Mouse (Mus musculus) gastrocnemius, adult 2 months (tissue): ENCODE measurements around the gene Nbeal1. TPM values are rescaled to one million over a fixed set of nuclear protein-coding genes. Genes with fewer than 3 reads are reported as not detected.

Experiments
- DNase-seq: peaks from one replicate; pipeline ENCODE4 v3.0.0; 2022
- H3K27ac ChIP-seq: fragments of 200-600 bp; 2 replicates; pipeline ENCODE4 v1.8.1; 2022; ENCODE audit warnings: mild to moderate bottlenecking
- H3K4me3 ChIP-seq: fragments of 200-600 bp; 2 replicates; pipeline ENCODE4 v1.8.1; 2022; ENCODE audit warnings: mild to moderate bottlenecking, moderate library complexity
- CTCF ChIP-seq: fragments of 200-600 bp; IDR thresholded peaks from 2 replicates; pipeline ENCODE4 v1.8.1; 2022; ENCODE audit warnings: antibody characterized with exemption, mild to moderate bottlenecking, moderate library complexity
- intact Hi-C: fragments of 180-260 bp; cut with DNase I; formaldehyde crosslinking; loops from one replicate; pipeline ENCODE4 v1.15.1; 2025
- total RNA-seq, 2 experiments: library from RNA; stranded (reverse); gene quantifications; 2 replicates each; pipeline ENCODE4 v1.2.3; 2021

Gene Nbeal1
- total RNA-seq, 2 experiments from 2014 or later = 26.7 to 31.7 TPM

DNA sequence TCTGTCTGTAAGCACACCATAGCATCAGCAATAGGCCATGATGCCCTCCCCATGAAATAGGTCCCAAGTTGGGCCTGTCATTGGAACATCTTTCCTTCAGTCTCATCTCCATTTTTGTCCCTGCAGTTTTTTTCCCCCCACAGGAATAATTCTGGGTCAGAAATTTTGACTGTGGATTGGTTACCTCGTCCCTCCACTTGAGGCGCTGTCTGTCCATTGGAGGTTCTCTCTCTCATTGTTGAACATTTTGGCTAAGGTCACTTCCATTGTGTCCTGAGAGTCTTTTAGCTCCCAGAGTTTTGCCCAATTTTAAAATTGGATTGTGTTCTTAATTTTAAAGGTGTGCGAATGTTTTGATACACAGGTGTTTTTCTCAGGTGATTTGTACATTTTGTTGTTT, 16.4 kb downstream of the Nbeal1 start:
- peak; percentile 38 for TF ChIP-seq CTCF
- Histone ChIP-seq H3K27ac (no peak overlapping the region), H3K4me3 (no peak overlapping the region)
- no peak for DNase-seq
- intact Hi-C loops = no loop called here

DNA sequence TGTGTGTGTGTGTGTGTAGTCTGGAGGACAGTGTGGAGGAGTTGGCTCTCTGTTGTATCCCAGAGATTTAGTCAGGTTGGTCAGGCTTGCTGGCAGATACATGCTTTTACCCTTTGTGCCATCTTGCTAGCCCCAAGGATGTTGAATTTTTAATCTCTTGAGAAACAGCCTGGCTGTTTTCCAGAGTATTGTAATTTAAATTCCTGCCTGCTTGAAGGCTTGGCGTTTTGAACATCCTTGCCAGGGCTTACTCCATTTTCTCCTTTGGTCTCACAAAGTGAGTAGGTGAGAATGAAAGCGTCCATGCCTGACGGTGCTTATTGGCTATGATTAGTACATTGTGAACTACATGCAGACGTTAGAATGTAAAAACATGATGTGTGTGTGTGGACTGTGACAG, 18.6 kb downstream of the Nbeal1 start:
- DNase-seq = no peak
- intact Hi-C loops = no loop called here
- H3K4me3 ChIP-seq = no peak overlapping the region
- TF ChIP-seq CTCF = no peak
- H3K27ac ChIP-seq = no peak overlapping the region

DNA sequence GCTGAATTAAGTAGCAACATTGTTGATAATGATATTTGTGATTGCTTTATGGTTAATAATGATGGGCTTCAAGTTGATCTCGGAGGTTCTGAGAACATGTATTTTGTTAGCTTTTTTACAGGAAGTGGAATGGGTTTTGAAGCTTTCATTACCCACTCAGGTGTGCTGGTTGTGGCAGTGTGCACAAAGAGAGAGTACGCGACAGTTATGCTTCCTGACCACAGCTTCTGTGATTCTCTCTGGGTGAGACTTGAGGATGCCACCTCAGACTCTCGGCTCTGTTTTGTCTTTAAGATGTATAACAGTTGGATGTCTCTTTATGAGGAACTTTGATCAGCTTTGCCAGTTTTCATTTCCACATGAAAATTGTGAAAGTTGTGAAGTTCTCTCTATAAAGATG, 55.9 kb downstream of the Nbeal1 start:
- intact Hi-C loops = no loop called here
- DNase-seq = no peak
- no peak for TF ChIP-seq CTCF
- no peak overlapping the region for H3K4me3 ChIP-seq
- H3K27ac ChIP-seq = no peak overlapping the region

DNA sequence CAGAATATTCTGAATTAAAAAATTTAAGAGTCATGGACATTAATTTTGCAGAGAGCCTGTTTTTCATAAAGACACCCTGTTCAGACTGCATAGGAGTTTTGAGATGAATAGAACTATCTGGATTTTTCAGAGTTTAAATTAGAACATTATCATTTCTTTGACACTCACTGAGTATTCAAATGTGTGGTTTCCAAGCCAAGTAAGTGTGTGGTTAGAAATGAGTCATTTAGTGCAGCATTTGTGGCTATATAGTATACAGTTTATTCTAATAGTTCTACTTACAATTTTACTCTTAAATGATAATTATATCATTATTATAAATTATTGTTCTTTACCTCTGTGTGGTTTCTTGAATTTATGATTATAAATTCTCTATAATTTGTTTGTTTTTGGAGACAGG, 60.0 kb downstream of the Nbeal1 start:
- intact Hi-C loops = loop anchor here (5.0 kb wide), 1 partner anchor 83 kb away; no protein-coding TSS in a partner anchor
- no peak for TF ChIP-seq CTCF
- H3K27ac ChIP-seq = no peak overlapping the region
- DNase-seq = no peak
- no peak overlapping the region for H3K4me3 ChIP-seq

- TF ChIP-seq CTCF = no peak
- intact Hi-C loops = no loop called here
- Histone ChIP-seq H3K27ac (no peak overlapping the region), H3K4me3 (no peak overlapping the region)
- no peak for DNase-seq
Measured at GRCm38 (mm10) chr1:60268113-60268512, 87.7 kb downstream of the Nbeal1 start.

GRCm38 (mm10) chr1:60269314-60269713, 88.9 kb downstream of the Nbeal1 start:
- Histone ChIP-seq H3K27ac (no peak overlapping the region), H3K4me3 (no peak overlapping the region)
- no peak for TF ChIP-seq CTCF
- no peak for DNase-seq
- intact Hi-C loops = no loop called here

DNA sequence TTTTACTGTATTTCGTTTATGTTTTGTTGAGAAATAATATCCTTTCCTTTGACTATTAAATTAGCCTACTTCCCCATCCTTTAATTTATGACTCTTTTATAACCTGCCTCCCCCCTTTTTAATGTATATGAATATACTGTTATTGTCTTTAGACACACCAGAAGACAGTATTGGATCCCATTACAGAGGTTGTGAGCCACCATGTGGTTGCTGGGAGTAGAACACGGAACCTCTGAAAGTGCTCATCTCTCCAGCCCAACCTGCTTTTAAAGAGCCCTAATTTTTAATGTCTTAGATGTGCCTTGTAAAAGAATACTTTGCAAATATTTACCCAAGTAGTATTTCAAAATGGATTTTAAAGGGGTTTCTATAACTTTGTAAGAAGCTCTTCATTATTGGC, 92.1 kb downstream of the Nbeal1 start:
- intact Hi-C loops = loop anchor here (5.0 kb wide), 1 partner anchor 115 kb away; no protein-coding TSS in a partner anchor
- H3K4me3 ChIP-seq = no peak overlapping the region
- TF ChIP-seq CTCF = peak; percentile 57
- DNase-seq = peak; percentile 17
- H3K27ac ChIP-seq = no peak overlapping the region

- intact Hi-C loops = loop anchor here (1.0 kb wide), 1 partner anchor 45 kb away; no protein-coding TSS in a partner anchor
- TF ChIP-seq CTCF = no peak
Measured at GRCm38 (mm10) chr1:60293921-60294320, 113.5 kb downstream of the Nbeal1 start.

DNA sequence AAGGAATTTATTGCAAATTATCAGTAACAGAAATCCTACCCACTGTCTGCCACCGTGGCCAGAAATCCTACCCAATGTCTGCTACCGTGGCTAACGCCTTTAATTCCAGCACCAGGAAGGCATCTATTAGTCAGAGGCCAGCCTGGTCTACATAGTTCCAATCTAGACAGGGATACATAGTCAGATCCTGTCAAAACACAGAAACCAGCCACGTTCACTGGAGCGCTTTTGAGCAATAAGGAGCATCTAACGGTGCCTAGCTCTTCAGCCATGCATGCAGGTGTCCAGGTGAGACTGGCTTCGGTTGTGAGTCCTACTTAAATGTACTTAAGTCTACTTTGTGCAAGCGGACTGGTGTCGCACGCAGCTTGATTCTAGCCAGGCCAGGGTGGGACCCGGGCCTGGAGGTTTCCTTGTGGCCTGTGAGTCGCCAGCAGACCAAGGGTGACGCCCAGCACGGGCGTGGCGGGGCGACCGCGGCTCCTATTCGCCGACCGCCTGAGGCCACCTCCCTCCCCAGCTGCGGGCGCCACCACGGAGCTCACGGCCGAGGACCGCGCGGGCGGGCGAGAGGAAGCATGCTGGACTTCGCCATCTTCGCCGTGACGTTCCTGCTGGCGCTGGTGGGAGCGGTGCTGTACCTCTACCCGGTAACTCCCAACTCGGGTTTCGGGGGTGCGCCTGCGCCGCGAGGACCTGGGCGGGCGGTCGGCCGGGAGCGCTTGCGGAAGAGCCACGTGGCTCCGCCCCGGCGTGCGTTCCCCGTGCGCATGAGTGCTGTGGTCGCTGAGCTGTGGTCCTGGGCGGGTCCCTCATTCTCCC, 162.6 kb downstream of the Nbeal1 start, which contains the start of gene Cyp20a1:
TSS of gene Cyp20a1 (plus strand) at position 516 of the 822 bp plus-strand sequence.
- Histone ChIP-seq H3K4me3 (peak within 1 kb of the TSS; percentile 77), H3K27ac (peak within 1 kb of the TSS; percentile 99)
- DNase-seq = peak; percentile 96
- no peak; the same call in 1 of the 2 replicates for TF ChIP-seq CTCF
- intact Hi-C loops = loop anchor here (2.0 to 5.0 kb wide), 3 partner anchors 66 to 609 kb away; partner anchors contain the start of gene Abi2

More at GRCm38 (mm10) chr1:60293921-60294320, 113.5 kb downstream of the Nbeal1 start:
- DNase-seq = no peak
- no peak overlapping the region for H3K4me3 ChIP-seq
- H3K27ac ChIP-seq = no peak overlapping the region

DNA sequence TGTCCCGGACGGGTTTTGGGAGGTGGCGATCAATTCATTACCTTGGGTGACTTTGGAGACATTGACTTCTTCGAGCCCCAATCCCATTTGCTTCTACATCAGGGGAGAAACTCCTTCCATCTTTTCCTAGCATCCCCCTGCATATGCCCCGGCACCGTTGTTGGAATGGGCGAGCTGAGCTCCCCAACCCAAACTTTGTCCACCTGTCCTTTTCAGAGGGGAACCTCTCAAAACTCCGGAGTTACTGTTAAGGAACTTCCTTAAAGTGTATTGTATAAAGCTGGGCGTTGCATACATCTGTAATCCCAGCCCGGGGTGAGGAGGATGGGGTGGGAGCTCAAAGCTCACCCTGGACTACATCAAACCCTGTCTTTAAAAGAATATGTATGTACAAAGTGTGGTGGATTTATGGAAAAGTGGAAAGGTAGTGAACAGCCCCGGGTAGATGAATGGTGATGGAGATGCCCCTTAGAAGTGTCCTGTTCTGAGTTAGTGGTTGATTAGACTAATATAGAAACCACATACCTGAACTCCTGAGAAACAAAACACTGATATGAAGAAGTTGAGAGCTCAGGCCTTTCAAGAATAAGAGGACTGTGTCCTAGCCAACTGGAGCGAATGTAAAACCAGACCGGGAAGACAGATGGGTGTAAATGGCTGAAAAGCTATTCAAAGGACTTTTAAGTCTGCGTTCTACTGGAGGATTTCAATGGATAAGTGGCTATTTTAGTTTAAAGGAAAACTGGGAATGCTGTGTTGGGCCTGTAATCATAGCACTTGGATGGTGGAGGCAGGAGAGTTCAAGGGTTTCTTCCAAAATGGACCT, 163.4 kb downstream of the Nbeal1 start:
- intact Hi-C loops = loop anchor here (2.0 to 5.0 kb wide), 3 partner anchors 65 to 608 kb away; partner anchors contain the start of gene Abi2
- no peak for TF ChIP-seq CTCF
- DNase-seq = no peak
- Histone ChIP-seq H3K27ac (peak overlapping the region; percentile 99), H3K4me3 (peak overlapping the region; percentile 77)

DNA sequence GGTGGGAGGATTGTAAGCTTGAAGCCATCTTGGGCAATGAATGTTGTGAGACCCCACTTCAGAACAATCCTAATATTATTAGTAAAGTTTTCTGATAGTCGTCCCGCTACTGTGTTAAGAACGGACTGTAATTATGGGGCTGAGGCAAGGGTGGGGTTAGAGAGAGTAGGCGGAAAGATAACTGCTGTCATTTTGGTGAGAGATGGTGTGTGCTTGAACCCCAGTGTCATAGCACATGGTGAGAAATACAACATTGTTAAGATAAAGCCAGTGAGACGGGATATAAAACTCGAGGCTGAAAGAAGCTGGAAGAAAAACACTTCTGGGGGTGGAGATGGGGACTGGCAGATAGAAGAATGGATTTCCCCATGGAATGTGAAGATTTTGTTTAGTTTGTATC, 164.3 kb downstream of the Nbeal1 start:
- intact Hi-C loops = loop anchor here (5.0 kb wide), 1 partner anchor 608 kb away; no protein-coding TSS in a partner anchor

DNA sequence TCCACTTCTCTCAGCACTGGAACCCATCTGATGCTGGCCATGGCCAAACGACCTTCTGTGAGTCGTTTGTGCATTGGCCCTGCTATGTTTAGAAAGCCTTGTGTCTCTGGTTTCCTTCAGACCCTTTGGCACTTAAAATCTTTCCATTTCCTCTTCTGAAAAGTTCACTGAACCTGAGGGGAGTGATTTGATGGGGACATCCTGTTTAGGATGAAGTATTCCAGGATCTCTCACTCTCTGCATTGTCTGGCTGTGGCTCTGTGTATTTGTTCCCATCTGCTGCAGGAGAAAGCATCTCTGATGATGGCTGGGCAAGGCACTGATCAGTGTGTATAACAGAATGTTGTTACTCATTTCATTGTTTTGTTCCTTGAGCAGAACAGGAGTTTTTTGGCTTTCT, 165.3 kb downstream of the Nbeal1 start:
- DNase-seq = no peak
- no peak for TF ChIP-seq CTCF
- intact Hi-C loops = no loop called here
- H3K27ac ChIP-seq = no peak overlapping the region
- no peak overlapping the region for H3K4me3 ChIP-seq

More for the DNA sequence above, 164.3 kb downstream of the Nbeal1 start:
- DNase-seq = no peak
- no peak overlapping the region for H3K27ac ChIP-seq
- TF ChIP-seq CTCF = no peak
- H3K4me3 ChIP-seq = no peak overlapping the region

DNA sequence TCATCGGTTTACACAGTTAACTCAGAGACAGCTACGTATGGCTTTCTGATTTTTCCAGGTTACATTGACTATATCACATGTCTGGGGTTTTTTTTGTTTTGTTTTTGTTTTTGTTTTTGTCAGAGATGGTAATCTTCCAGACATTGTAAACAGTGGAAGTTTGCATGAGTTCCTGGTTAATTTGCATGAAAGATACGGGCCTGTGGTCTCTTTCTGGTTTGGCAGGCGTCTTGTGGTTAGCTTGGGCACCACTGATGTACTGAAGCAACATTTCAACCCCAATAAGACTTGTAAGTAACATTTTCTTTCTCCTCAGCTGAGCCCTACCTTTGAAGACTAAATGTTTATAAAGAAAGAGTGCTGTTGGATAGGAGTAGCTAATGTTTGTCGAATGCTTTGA, 172.4 kb downstream of the Nbeal1 start:
- intact Hi-C loops = no loop called here
- Histone ChIP-seq H3K4me3 (no peak overlapping the region), H3K27ac (no peak overlapping the region)
- TF ChIP-seq CTCF = no peak
- DNase-seq = no peak
